Mouse (Mus musculus) forebrain, embryonic 15.5 days (tissue): ENCODE results near the gene Gm10521. TPM values are rescaled to one million over a fixed set of nuclear protein-coding genes. Genes with fewer than 3 reads are reported as not detected.
"Not testable (repeated sequence)": the region's sequence is repeated elsewhere in the genome, so short reads cannot be mapped to it uniquely, and the experiment has no call there.

Experiments used
- ATAC-seq: fragments of 200-750 bp; cut with Nextera tagmentation; replicated peaks from 2 replicates; pipeline ENCODE4 v1.8.0; 2017; ENCODE audit warnings: mild to moderate bottlenecking, moderate TSS enrichment, moderate library complexity
- H3K27ac ChIP-seq: fragments of 300-500 bp; sonication (generic); replicated peaks from 2 replicates; pipeline ENCODE4 v1.5.1; 2015; ENCODE audit warnings: mild to moderate bottlenecking, inconsistent platforms
- H3K27me3 ChIP-seq: fragments of 300-500 bp; sonication (generic); 2 replicates; pipeline ENCODE4 v1.6.1; 2015; ENCODE audit warnings: inconsistent platforms
- H3K36me3 ChIP-seq: fragments of 300-500 bp; sonication (generic); 2 replicates; pipeline ENCODE4 v1.6.1; 2015; ENCODE audit warnings: mild to moderate bottlenecking, inconsistent platforms
- H3K4me1 ChIP-seq: fragments of 300-500 bp; sonication (generic); 2 replicates; pipeline ENCODE4 v1.6.1; 2015; ENCODE audit warnings: inconsistent platforms
- H3K4me2 ChIP-seq: fragments of 300-500 bp; sonication (generic); replicated peaks from 2 replicates; pipeline ENCODE4 v1.6.1; 2015; ENCODE audit warnings: mild to moderate bottlenecking, inconsistent platforms
- H3K4me3 ChIP-seq: fragments of 300-500 bp; sonication (generic); 2 replicates; pipeline ENCODE4 v1.5.1; 2015; ENCODE audit warnings: mild to moderate bottlenecking, inconsistent platforms
- H3K9ac ChIP-seq: fragments of 300-500 bp; sonication (generic); replicated peaks from 2 replicates; pipeline ENCODE4 v1.6.1; 2015; ENCODE audit warnings: mild to moderate bottlenecking, inconsistent platforms
- H3K9me3 ChIP-seq: fragments of 300-500 bp; sonication (generic); 2 replicates; pipeline ENCODE4 v1.6.1; 2016; ENCODE audit warnings: inconsistent platforms
- WGBS: fragments of 180-500 bp; shearing (Covaris S2); methylation state at CpG from one replicate; pipeline ENCODE4 v1.1.7; 2015; ENCODE audit warnings: mixed read lengths; 5-methylcytosine and 5-hydroxymethylcytosine counted together
- polyA plus RNA-seq: library from polyadenylated mRNA; unstranded; fragments of >200 nt; fragmentation: Nextera tagmentation; extraction: Ambion mirVana; gene quantifications from 2 replicates; pipeline ENCODE4 v1.2.1, GENCODE M21; 2015

Gm10521 gene
- not detected in 2 replicates for polyA plus RNA-seq

GRCm38 (mm10) chr1:171895364-171895763 lies at the start of gene Gm10521:
Gene Gm10521 (plus strand): TSS chr1:171895664.
- not testable (repeated sequence) for ATAC-seq, H3K27ac ChIP-seq, H3K36me3 ChIP-seq, H3K9me3 ChIP-seq, H3K9ac ChIP-seq, H3K4me2 ChIP-seq, H3K27me3 ChIP-seq, H3K4me1 ChIP-seq, H3K4me3 ChIP-seq
- 76% methylated on average over 5 of the region's 5 CpGs for WGBS

GRCm38 (mm10) chr1:171848201-171848600 lies 47.3 kb upstream of the Gm10521 start:
- no peaks in the 10 kb centered on the region for H3K27me3 ChIP-seq
- H3K9me3 ChIP-seq: no peaks in the 10 kb centered on the region
- no peak overlapping the region for H3K27ac ChIP-seq
- no peaks in the 10 kb centered on the region for H3K4me1 ChIP-seq
- H3K4me2 ChIP-seq: no peak overlapping the region
- no peak for ATAC-seq
- H3K4me3 ChIP-seq: no peak overlapping the region
- H3K9ac ChIP-seq: no peak overlapping the region
- no peaks in the 10 kb centered on the region for H3K36me3 ChIP-seq

GRCm38 (mm10) chr1:171848757-171849156 lies 46.7 kb upstream of the Gm10521 start:
- ATAC-seq: no peak
- WGBS: 87% methylated on average over 4 of the region's 4 CpGs

GRCm38 (mm10) chr1:171849454-171849853 lies 46.0 kb upstream of the Gm10521 start:
- Histone ChIP-seq H3K9me3 (no peaks in the 10 kb centered on the region), H3K4me2 (no peak overlapping the region), H3K4me3 (no peak overlapping the region), H3K27me3 (no peaks in the 10 kb centered on the region), H3K9ac (no peak overlapping the region), H3K36me3 (no peaks in the 10 kb centered on the region), H3K4me1 (no peaks in the 10 kb centered on the region), H3K27ac (no peak overlapping the region)
- no peak for ATAC-seq
- WGBS: 85% methylated on average over 5 of the region's 5 CpGs

More at GRCm38 (mm10) chr1:171848757-171849156, 46.7 kb upstream of the Gm10521 start:
- Histone ChIP-seq H3K27ac (no peak overlapping the region), H3K4me2 (no peak overlapping the region), H3K4me1 (no peaks in the 10 kb centered on the region), H3K9ac (no peak overlapping the region), H3K36me3 (no peaks in the 10 kb centered on the region), H3K27me3 (no peaks in the 10 kb centered on the region), H3K4me3 (no peak overlapping the region), H3K9me3 (no peaks in the 10 kb centered on the region)

GRCm38 (mm10) chr1:171865467-171865866 lies 30.0 kb upstream of the Gm10521 start:
- Histone ChIP-seq H3K4me2 (no peak overlapping the region), H3K27ac (no peak overlapping the region), H3K9me3 (no peaks in the 10 kb centered on the region), H3K4me1 (no peaks in the 10 kb centered on the region), H3K9ac (no peak overlapping the region), H3K36me3 (no peaks in the 10 kb centered on the region), H3K4me3 (no peak overlapping the region), H3K27me3 (no peaks in the 10 kb centered on the region)
- WGBS: 97% methylated on average over 4 of the region's 4 CpGs
- ATAC-seq: no peak

- Histone ChIP-seq H3K27ac (no peak overlapping the region), H3K4me2 (no peak overlapping the region), H3K9me3 (no peaks in the 10 kb centered on the region), H3K36me3 (no peaks in the 10 kb centered on the region), H3K4me1 (no peaks in the 10 kb centered on the region), H3K9ac (no peak overlapping the region), H3K4me3 (no peak overlapping the region), H3K27me3 (no peaks in the 10 kb centered on the region)
- no peak for ATAC-seq
- 93% methylated on average over 1 of the region's 1 CpGs for WGBS
Measured at GRCm38 (mm10) chr1:171886989-171887388, 8.5 kb upstream of the Gm10521 start.

GRCm38 (mm10) chr1:171904011-171904410 lies 8.5 kb downstream of the Gm10521 start:
- no peak overlapping the region for H3K4me2 ChIP-seq
- H3K36me3 ChIP-seq: no peaks in the 10 kb centered on the region
- 74% methylated on average over 1 of the region's 1 CpGs for WGBS

GRCm38 (mm10) chr1:171915638-171916458 lies 20.4 kb downstream of the Gm10521 start:
- Histone ChIP-seq H3K9me3 (no peaks in the 10 kb centered on the region), H3K4me3 (no peak overlapping the region), H3K9ac (no peak overlapping the region), H3K4me1 (no peaks in the 10 kb centered on the region), H3K27ac (no peak overlapping the region), H3K4me2 (no peak overlapping the region), H3K36me3 (no peaks in the 10 kb centered on the region), H3K27me3 (no peaks in the 10 kb centered on the region)
- no peak for ATAC-seq
- WGBS: 74% methylated on average over 13 of the region's 13 CpGs

More at GRCm38 (mm10) chr1:171904011-171904410, 8.5 kb downstream of the Gm10521 start:
- Histone ChIP-seq H3K4me3 (no peak overlapping the region), H3K27ac (no peak overlapping the region), H3K4me1 (no peaks in the 10 kb centered on the region), H3K27me3 (no peaks in the 10 kb centered on the region), H3K9ac (no peak overlapping the region), H3K9me3 (no peaks in the 10 kb centered on the region)
- no peak for ATAC-seq

- Histone ChIP-seq H3K4me1 (no peaks in the 10 kb centered on the region), H3K9me3 (no peaks in the 10 kb centered on the region), H3K27ac (no peak within 1 kb of the TSS), H3K4me3 (no peak within 1 kb of the TSS), H3K4me2 (no peak within 1 kb of the TSS), H3K27me3 (no peaks in the 10 kb centered on the region), H3K36me3 (no peaks in the 10 kb centered on the region), H3K9ac (no peak within 1 kb of the TSS)
- WGBS: 89% methylated on average over 14 of the region's 14 CpGs
- no peak for ATAC-seq
Measured at GRCm38 (mm10) chr1:171917305-171918039, 22.0 kb downstream of the Gm10521 start, which contains the start of gene Slamf6. Gene Slamf6 (plus strand): TSS chr1:171917515.

- H3K4me2 ChIP-seq: no peak overlapping the region
- no peak overlapping the region for H3K9ac ChIP-seq
- H3K4me1 ChIP-seq: no peaks in the 10 kb centered on the region
- no peaks in the 10 kb centered on the region for H3K36me3 ChIP-seq
- no peaks in the 10 kb centered on the region for H3K27me3 ChIP-seq
- H3K27ac ChIP-seq: no peak overlapping the region
- no peaks in the 10 kb centered on the region for H3K9me3 ChIP-seq
- H3K4me3 ChIP-seq: no peak overlapping the region
- 87% methylated on average over 12 of the region's 12 CpGs for WGBS
- ATAC-seq: no peak
Measured at GRCm38 (mm10) chr1:171918136-171918920, 22.9 kb downstream of the Gm10521 start.

GRCm38 (mm10) chr1:171919193-171919592 lies 23.7 kb downstream of the Gm10521 start:
- Histone ChIP-seq H3K27ac (no peak overlapping the region), H3K4me3 (no peak overlapping the region), H3K36me3 (no peaks in the 10 kb centered on the region), H3K27me3 (no peaks in the 10 kb centered on the region), H3K9me3 (no peaks in the 10 kb centered on the region), H3K4me2 (no peak overlapping the region), H3K4me1 (no peaks in the 10 kb centered on the region), H3K9ac (no peak overlapping the region)
- 85% methylated on average over 5 of the region's 5 CpGs for WGBS
- ATAC-seq: no peak
